Mouse (Mus musculus) limb, embryonic 13.5 days (tissue): ENCODE measurements around the gene Abca6. TPM values are rescaled to one million over a fixed set of nuclear protein-coding genes. Genes with fewer than 3 reads are reported as not detected.

Source experiments
- ATAC-seq: fragments of 200-750 bp; cut with Nextera tagmentation; 2 replicates; pipeline ENCODE4 v1.8.0; 2017; ENCODE audit warnings: low read depth, moderate number of reproducible peaks, moderate TSS enrichment; ENCODE audit not compliant: low FRiP score
- H3K27ac ChIP-seq: fragments of 300-500 bp; sonication (generic); 2 replicates; pipeline ENCODE4 v1.5.1; 2015; ENCODE audit warnings: inconsistent platforms, mild to moderate bottlenecking, moderate library complexity
- H3K27me3 ChIP-seq: fragments of 300-500 bp; sonication (generic); 2 replicates; pipeline ENCODE4 v1.6.1; 2015; ENCODE audit warnings: mild to moderate bottlenecking, inconsistent platforms
- H3K36me3 ChIP-seq: fragments of 300-500 bp; sonication (generic); 2 replicates; pipeline ENCODE4 v1.6.1; 2015; ENCODE audit warnings: inconsistent platforms, mild to moderate bottlenecking, moderate library complexity
- H3K4me1 ChIP-seq: fragments of 300-500 bp; sonication (generic); 2 replicates; pipeline ENCODE4 v1.6.1; 2015; ENCODE audit warnings: inconsistent platforms
- H3K4me2 ChIP-seq: fragments of 300-500 bp; sonication (generic); replicated peaks from 2 replicates; pipeline ENCODE4 v1.6.1; 2015; ENCODE audit warnings: inconsistent platforms, mild to moderate bottlenecking, moderate library complexity
- H3K4me3 ChIP-seq: fragments of 300-500 bp; sonication (generic); 2 replicates; pipeline ENCODE4 v1.5.1; 2015; ENCODE audit warnings: moderate library complexity, mild to moderate bottlenecking, inconsistent platforms
- H3K9ac ChIP-seq: fragments of 300-500 bp; sonication (generic); 2 replicates; pipeline ENCODE4 v1.6.1; 2015; ENCODE audit warnings: mild to moderate bottlenecking, inconsistent platforms
- H3K9me3 ChIP-seq: fragments of 300-500 bp; sonication (generic); 2 replicates; pipeline ENCODE4 v1.6.1; 2016; ENCODE audit warnings: inconsistent platforms
- WGBS: fragments of 180-500 bp; shearing (Covaris S2); methylation state at CpG from one replicate; pipeline ENCODE4 v1.1.7; 2015; 5-methylcytosine and 5-hydroxymethylcytosine counted together
- polyA plus RNA-seq: library from polyadenylated mRNA; unstranded; fragments of >200 nt; fragmentation: Nextera tagmentation; extraction: Ambion mirVana; gene quantifications from 2 replicates; pipeline ENCODE4 v1.2.1, GENCODE M21; 2015

The Abca6 gene
- polyA plus RNA-seq, 1 experiment from 2014 or later = 0.52 TPM

DNA sequence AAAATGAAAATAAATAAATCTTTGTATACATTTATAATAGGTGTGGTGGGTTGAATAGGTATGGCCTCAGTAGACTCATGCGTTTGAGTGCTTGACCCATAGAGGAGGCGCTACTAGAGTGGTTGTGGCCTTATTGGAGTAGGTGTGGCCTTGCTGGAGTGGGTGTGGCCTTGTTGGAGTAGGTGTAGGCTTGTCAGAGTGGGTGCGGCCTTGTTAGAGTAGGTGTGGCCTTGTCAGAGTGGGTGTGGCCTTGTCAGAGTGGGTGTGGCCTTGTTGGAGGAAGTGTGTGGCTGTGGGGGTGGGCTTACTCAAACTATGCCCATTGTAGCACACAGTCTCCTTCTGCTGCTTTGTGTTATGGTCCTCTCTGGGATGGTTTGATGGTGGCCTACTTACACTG, 80.4 kb downstream of the Abca6 start:
- no peak for ATAC-seq
- Histone ChIP-seq H3K4me2 (no peak overlapping the region), H3K9ac (no peak overlapping the region), H3K27me3 (no peaks in the 10 kb centered on the region), H3K9me3 (no peaks in the 10 kb centered on the region), H3K4me3 (no peak overlapping the region), H3K36me3 (no peaks in the 10 kb centered on the region), H3K27ac (no peak overlapping the region), H3K4me1 (peaks cover 8% of the 10 kb centered on the region; the same call in 1 of the 2 replicates)
- 97% methylated on average over 3 of the region's 3 CpGs for WGBS

DNA sequence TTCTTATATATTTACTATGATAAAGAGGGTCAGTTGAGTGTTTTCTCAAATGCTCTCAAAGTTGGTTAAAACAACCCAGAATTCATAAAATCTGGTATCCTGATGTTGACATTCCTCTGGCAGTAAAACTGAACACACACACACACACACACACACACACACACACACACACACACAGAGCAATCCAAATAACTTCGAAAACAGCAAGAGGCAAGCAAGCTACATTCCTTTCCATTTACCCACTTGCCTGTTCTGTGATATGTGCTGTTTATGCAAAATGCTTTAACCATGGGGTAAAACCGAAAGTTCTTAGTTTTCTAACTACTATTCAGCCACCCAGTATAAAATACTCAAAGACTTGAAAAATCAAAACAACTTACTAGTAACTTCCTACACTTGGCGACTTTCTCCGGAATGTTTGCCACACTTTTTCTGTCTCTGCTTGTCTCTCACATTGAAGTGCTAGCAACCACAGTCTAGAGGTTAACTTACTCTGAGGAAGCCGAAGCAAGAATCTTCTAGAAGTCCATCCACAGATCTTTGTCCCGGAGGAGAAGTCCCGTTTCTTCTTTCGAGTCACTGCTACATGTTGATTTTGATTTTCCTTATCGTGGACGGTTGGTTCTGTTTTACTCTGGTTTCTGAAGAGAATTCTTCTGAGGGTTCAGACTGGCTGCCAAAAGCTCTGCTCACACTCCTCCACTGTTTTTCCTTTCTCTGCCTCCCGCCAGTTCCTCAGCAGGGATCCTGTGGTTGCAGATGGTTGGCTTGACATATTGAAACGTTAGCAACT, 83.9 kb downstream of the Abca6 start, which contains the start of gene Abca9:
Gene Abca9 (minus strand): TSS at position 738 of the 793 bp plus-strand sequence.
- Histone ChIP-seq H3K4me3 (peak within 1 kb of the TSS; percentile 25), H3K36me3 (no peaks in the 10 kb centered on the region), H3K4me1 (peaks cover 7% of the 10 kb centered on the region; the same call in 1 of the 2 replicates), H3K9me3 (no peaks in the 10 kb centered on the region), H3K27ac (peak within 1 kb of the TSS; percentile 63; the same call in 1 of the 2 replicates), H3K4me2 (peak within 1 kb of the TSS; percentile 35), H3K27me3 (no peaks in the 10 kb centered on the region), H3K9ac (no peak within 1 kb of the TSS)
- ATAC-seq = no peak
- 39% methylated on average over 12 of the region's 12 CpGs for WGBS

DNA sequence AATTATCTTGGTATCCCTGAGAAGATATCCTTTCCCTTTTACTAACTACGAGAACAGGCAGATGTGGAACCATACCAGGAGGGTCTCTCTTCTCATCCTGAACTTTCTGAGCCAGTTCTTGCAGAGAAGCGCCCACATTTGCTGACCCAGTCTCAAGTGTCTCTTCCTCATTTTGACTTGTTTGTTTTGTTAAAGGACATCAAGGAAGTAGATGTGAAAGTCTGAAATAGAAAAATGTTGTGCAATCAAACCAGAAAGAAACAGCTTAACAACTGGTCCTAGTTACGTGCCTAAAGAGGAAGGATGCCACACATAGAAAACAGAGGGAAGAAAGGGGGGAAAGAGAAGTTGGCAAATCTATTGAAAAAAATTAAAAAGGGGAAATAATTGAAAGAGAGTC, 85.8 kb downstream of the Abca6 start:
- 28% methylated on average over 3 of the region's 3 CpGs for WGBS
- Histone ChIP-seq H3K27ac (no peak overlapping the region), H3K36me3 (no peaks in the 10 kb centered on the region), H3K4me3 (no peak overlapping the region), H3K4me2 (peak overlapping the region; percentile 14; the same call in 1 of the 2 replicates), H3K9ac (no peak overlapping the region), H3K4me1 (peaks cover 7% of the 10 kb centered on the region; the same call in 1 of the 2 replicates), H3K27me3 (no peaks in the 10 kb centered on the region), H3K9me3 (no peaks in the 10 kb centered on the region)
- ATAC-seq = no peak

DNA sequence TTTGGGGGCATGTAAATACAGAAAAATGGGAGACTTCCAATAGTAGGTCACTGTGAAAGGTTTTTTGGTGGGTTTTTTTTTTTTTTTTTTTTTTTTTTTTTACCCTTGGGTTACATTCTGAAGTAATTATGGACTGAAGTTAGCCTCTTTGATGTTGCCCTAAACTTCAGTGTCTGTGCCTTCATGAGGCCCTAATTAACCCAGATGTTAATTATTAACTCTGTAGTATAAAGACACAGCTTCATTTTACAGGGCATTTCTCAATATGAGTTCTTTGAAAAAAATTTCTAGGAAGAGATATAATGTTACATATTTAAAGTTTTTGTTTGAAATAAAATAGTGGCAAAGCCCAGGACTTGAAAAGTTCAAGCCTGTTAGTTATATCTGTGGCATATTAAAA, 86.2 kb downstream of the Abca6 start:
- no peak overlapping the region for H3K4me3 ChIP-seq
- H3K27me3 ChIP-seq = no peaks in the 10 kb centered on the region
- H3K4me2 ChIP-seq = no peak overlapping the region

DNA sequence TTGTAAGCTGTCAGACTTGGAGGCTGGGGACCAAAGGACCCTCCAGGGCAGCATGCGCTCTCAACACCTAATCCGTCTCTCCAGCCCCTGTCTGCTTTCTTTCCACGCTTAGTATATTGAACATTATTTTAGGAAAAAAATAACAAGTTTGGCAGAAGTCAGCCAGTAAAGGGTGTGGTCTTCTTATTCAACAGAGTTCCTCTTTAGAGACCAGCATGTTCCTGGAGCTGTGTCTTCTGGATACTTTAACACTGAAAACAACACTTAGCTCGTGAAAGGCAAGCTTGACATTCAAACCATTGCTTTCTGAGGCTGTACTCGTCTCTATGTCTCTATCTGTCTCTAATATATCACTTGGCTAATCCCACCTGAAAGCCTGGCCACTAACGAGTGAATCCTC, 94.5 kb downstream of the Abca6 start:
- no peak for ATAC-seq
- Histone ChIP-seq H3K27ac (no peak overlapping the region), H3K9me3 (no peaks in the 10 kb centered on the region), H3K4me2 (no peak overlapping the region), H3K27me3 (no peaks in the 10 kb centered on the region), H3K36me3 (no peaks in the 10 kb centered on the region), H3K4me1 (no peaks in the 10 kb centered on the region), H3K9ac (no peak overlapping the region), H3K4me3 (no peak overlapping the region)
- WGBS = 44% methylated on average over 6 of the region's 6 CpGs

More for the DNA sequence above, 86.2 kb downstream of the Abca6 start:
- H3K9ac ChIP-seq = no peak overlapping the region
- H3K36me3 ChIP-seq = no peaks in the 10 kb centered on the region
- H3K27ac ChIP-seq = no peak overlapping the region
- H3K9me3 ChIP-seq = no peaks in the 10 kb centered on the region
- no peak for ATAC-seq
- H3K4me1 ChIP-seq = peaks cover 7% of the 10 kb centered on the region; the same call in 1 of the 2 replicates

DNA sequence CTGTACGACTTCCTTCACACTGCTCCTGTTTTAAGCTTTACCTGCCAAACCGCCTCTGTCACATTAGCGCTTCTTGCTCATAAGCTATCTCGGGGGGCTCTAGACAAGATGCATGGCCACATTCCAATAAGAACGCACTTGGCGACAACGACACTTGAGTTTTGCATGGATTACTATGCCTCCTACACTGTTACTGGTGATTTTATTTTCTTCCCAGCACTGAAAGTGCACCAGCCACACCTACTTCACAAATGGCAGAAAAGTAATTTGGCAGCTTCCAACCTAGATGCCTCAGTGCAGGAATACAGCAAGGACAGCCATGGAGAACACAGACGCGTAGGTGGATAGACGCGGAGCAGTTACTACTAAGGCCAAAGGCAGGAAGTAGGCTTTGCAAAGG, 95.6 kb downstream of the Abca6 start:
- H3K4me1 ChIP-seq = no peaks in the 10 kb centered on the region
- no peak overlapping the region for H3K4me3 ChIP-seq
- H3K27me3 ChIP-seq = no peaks in the 10 kb centered on the region
- H3K9me3 ChIP-seq = no peaks in the 10 kb centered on the region
- H3K9ac ChIP-seq = no peak overlapping the region
- no peak overlapping the region for H3K27ac ChIP-seq
- 95% methylated on average over 11 of the region's 11 CpGs for WGBS
- H3K36me3 ChIP-seq = no peaks in the 10 kb centered on the region
- ATAC-seq = no peak
- H3K4me2 ChIP-seq = no peak overlapping the region

DNA sequence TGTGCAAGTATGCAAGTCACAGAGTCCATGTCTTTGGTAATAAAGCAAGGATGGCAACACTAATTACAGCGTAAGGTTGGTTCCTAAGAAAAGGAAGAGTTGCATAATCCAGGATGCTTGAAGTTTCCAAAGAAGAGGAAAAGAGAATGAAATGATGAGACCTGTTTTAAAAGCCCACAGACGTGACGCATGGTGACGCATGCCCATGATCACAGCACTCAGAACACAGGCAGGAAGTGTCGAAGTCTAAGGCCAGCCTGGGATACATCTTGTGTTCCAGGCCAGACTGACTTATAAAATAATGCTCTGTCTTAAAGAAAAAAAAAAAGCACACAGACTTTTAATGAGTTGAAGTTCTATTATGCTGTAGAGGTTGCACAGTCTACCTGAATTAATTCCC, 103.9 kb downstream of the Abca6 start:
- WGBS = 90% methylated on average over 5 of the region's 5 CpGs
- H3K27me3 ChIP-seq = no peaks in the 10 kb centered on the region
- H3K27ac ChIP-seq = no peak overlapping the region
- no peaks in the 10 kb centered on the region for H3K9me3 ChIP-seq
- no peak overlapping the region for H3K4me3 ChIP-seq
- H3K36me3 ChIP-seq = no peaks in the 10 kb centered on the region
- no peak for ATAC-seq
- H3K4me2 ChIP-seq = no peak overlapping the region
- H3K4me1 ChIP-seq = no peaks in the 10 kb centered on the region
- no peak overlapping the region for H3K9ac ChIP-seq

DNA sequence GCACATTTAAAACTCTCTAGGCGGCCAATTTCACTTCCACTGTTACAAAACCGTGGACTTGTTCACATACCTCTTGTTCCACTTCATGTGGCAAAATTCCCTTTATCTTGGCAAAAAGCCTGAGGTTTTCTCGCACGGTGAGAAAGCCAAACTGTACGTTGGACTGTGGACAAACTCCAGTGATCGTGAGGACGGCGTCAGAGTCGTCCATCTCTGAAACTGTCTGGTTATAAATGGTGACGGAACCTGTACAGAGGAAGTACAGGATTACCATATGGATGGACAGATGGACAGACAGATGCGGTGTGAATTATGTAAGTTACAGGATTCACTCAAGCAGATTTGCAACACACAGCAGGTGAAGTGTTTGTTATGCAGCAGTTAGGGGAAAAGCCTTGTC, 106.2 kb downstream of the Abca6 start:
- no peak for ATAC-seq
- H3K9ac ChIP-seq = no peak overlapping the region
- WGBS = 83% methylated on average over 11 of the region's 11 CpGs
- H3K27ac ChIP-seq = no peak overlapping the region
- no peak overlapping the region for H3K4me2 ChIP-seq
- H3K4me3 ChIP-seq = no peak overlapping the region
- H3K36me3 ChIP-seq = no peaks in the 10 kb centered on the region
- no peaks in the 10 kb centered on the region for H3K9me3 ChIP-seq
- no peaks in the 10 kb centered on the region for H3K27me3 ChIP-seq
- H3K4me1 ChIP-seq = no peaks in the 10 kb centered on the region

DNA sequence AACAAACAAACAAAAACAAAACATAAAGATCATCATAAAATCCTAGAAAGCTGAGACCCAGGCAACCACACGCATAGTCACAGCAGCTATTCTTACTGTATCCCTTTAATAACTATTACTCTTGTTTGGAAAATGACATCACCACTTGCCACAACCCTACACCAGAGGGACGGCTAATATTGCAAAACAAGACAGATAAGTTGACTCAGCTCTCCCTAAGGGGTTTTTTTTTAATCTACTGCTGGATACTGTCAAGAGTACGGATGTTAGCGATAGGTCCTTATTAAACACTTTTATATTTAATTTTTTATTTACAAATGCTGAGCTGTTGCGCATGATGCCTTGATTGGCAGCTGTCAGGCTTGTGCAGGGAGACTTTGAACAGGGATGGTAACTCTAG, 120.8 kb downstream of the Abca6 start:
- Histone ChIP-seq H3K4me1 (no peaks in the 10 kb centered on the region), H3K9me3 (no peaks in the 10 kb centered on the region), H3K36me3 (no peaks in the 10 kb centered on the region), H3K4me3 (no peak overlapping the region), H3K27me3 (no peaks in the 10 kb centered on the region), H3K9ac (no peak overlapping the region), H3K4me2 (no peak overlapping the region), H3K27ac (no peak overlapping the region)
- no peak for ATAC-seq
- 72% methylated on average over 5 of the region's 5 CpGs for WGBS

Other genes with a start within 250 kb of the Abca6 start
- gene Abca8a, start 155.8 kb downstream of the Abca6 start, polyA plus RNA-seq = 1.0 TPM in 2 replicates
- gene Abca9, start 83.6 kb downstream of the Abca6 start, polyA plus RNA-seq = 4.0 and 4.3 TPM in 2 replicates
- gene Abca5, start 85.9 kb upstream of the Abca6 start, polyA plus RNA-seq = 6.5 and 6.6 TPM in 2 replicates
- gene Map2k6, start 147.3 kb upstream of the Abca6 start, polyA plus RNA-seq = 34.3 and 34.6 TPM in 2 replicates